Mouse (Mus musculus): ENCODE results near the gene Trarg1. TPM values are rescaled to one million over a fixed set of nuclear protein-coding genes. Genes with fewer than 3 reads are reported as not detected.

Trarg1 gene
- total RNA-seq, 4 experiments from 2014 or later = 0.39 to 0.57 (median 0.46) TPM

Other genes with a start within 250 kb of the Trarg1 start
- 100 to 1,000 TPM; 464 to 480 (median 470) TPM for gene Abr, start 57.5 kb upstream of the Trarg1 start, total RNA-seq (2022)
- 1 to 10 TPM; 3.3 to 4.8 (median 3.8) TPM for gene Bhlha9, start 7.3 kb upstream of the Trarg1 start, total RNA-seq (2022)
- 10 to 100 TPM; 44.1 to 69.8 (median 54.0) TPM for gene Gosr1, start 83.8 kb downstream of the Trarg1 start, total RNA-seq (2022)
- gene Cpd, start 167.2 kb downstream of the Trarg1 start, total RNA-seq (2022) = 10 to 100 TPM; 62.5 to 68.6 (median 64.4) TPM
- gene Tmigd1, start 222.4 kb downstream of the Trarg1 start, total RNA-seq (2022) = not detected
- 10 to 100 TPM; 56.1 to 62.0 (median 59.3) TPM for gene Blmh, start 245.0 kb downstream of the Trarg1 start, total RNA-seq (2022)

All from layer of hippocampus, adult 8-10 months (tissue).